Mouse (Mus musculus): ENCODE data around the gene Pald1.

The Pald1 gene

GRCm38 (mm10) chr10:61277918-61278674 lies 105.2 kb downstream of the Pald1 start:
- no peak for DNase-seq (ENCODE audit: low spot score)

GRCm38 (mm10) chr10:61277051-61277450 lies 106.3 kb downstream of the Pald1 start:
- no peak for DNase-seq (ENCODE audit: low spot score)

GRCm38 (mm10) chr10:61275669-61276110 lies 107.6 kb downstream of the Pald1 start:
- peak; percentile 20 for DNase-seq (ENCODE audit: low spot score)

- DNase-seq (ENCODE audit: low spot score), result no peak
Observed at GRCm38 (mm10) chr10:61274532-61274931, 108.8 kb downstream of the Pald1 start.

- DNase-seq (ENCODE audit: low spot score), result peak; percentile 18
Observed at GRCm38 (mm10) chr10:61273844-61274215, 109.5 kb downstream of the Pald1 start.

- no peak for DNase-seq (ENCODE audit: low spot score)
Observed at GRCm38 (mm10) chr10:61273081-61273843, 110.1 kb downstream of the Pald1 start, which contains the start of gene Adamts14. Adamts14 (minus strand) TSS chr10:61273438.

GRCm38 (mm10) chr10:61272631-61273030 lies 110.7 kb downstream of the Pald1 start:
- no peak for DNase-seq (ENCODE audit: low spot score)

GRCm38 (mm10) chr10:61272089-61272626 lies 111.2 kb downstream of the Pald1 start:
- DNase-seq (ENCODE audit: low spot score), result no peak

Data from layer of hippocampus, adult 11-12 months (tissue).